ENCODE assay signal across 9 mouse cellular contexts in the genomic region with DNA sequence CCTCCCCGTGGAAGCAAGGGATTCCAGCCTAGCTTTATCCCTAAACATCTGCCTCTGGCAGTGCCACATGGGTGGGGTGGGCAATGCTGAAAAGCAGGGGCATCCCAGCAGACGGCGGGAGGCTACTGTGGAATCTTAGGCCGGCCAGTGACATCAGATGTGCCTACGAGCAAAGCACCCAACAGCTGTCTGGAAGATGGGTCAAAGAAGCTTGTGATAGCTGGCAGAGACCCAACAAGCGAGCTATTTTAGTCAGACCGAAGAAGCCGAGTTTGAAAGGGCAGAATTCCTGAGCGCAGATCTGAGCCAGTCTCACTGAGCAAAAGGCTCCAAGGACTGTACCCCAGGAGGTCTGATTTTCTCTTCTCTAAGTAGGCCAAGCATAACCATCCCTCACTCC.
DNase-seq lines count a peak whose midpoint lies in the region; ATAC-seq lines count a peak whose summit lies in the region.
"Had no signal": no experiment of that assay in that cellular context is flagged by ENCODE, and none has a peak within 500 bp of the region (broad histone marks: within the 10 kb centered on the region; RNA-seq: fewer than 3 reads in every experiment).

No protein-coding gene starts in this region.

- peak; percentile 52 for DNase-seq in midbrain, embryonic 14.5 days
- peak; percentile 78 for DNase-seq in gastrocnemius, postnatal 14 days
- DNase-seq in kidney, postnatal 36 days = peak; percentile 75 to 78
- DNase-seq in testis, postnatal 14 days (ENCODE audit: low spot score) = peak; percentile 40

- H3K4me1 ChIP-seq in midbrain, embryonic 14.5 days (ENCODE audit: control insufficient read depth, insufficient read depth, low read length) = peaks cover 19% of the 10 kb centered on the region
- H3K4me1 ChIP-seq in midbrain, embryonic 16.5 days (ENCODE audit: control insufficient read depth, insufficient read depth, low read length) = peaks cover 15% of the 10 kb centered on the region
- peaks cover 22% of the 10 kb centered on the region for H3K4me1 ChIP-seq in forebrain, embryonic 13.5 days
- H3K4me1 ChIP-seq: stomach, embryonic 15.5 days had no signal

- 67% methylated on average over 9 of the region's 9 CpGs for WGBS in midbrain, embryonic 14.5 days
- WGBS in midbrain, embryonic 16.5 days = 64% methylated on average over 9 of the region's 9 CpGs
- 71% methylated on average over 9 of the region's 9 CpGs for WGBS in forebrain, embryonic 13.5 days

- H3K4me3 ChIP-seq in midbrain, embryonic 14.5 days (replicated peaks; ENCODE audit: low read depth, low read length) = no peak overlapping the region
- no peak overlapping the region for H3K4me3 ChIP-seq in midbrain, embryonic 16.5 days (ENCODE audit: low read depth, low read length)
- no peak overlapping the region for H3K4me3 ChIP-seq in forebrain, embryonic 13.5 days
- H3K4me3 ChIP-seq: stomach, embryonic 15.5 days had no signal

- H3K4me2 ChIP-seq in midbrain, embryonic 14.5 days (ENCODE audit: low read length) = no peak overlapping the region
- H3K4me2 ChIP-seq in midbrain, embryonic 16.5 days (ENCODE audit: low read length) = no peak overlapping the region
- H3K4me2 ChIP-seq in forebrain, embryonic 13.5 days = no peak overlapping the region
- H3K4me2 ChIP-seq: stomach, embryonic 15.5 days had no signal

- peaks cover 18% of the 10 kb centered on the region for H3K27me3 ChIP-seq in midbrain, embryonic 14.5 days (ENCODE audit: control insufficient read depth, insufficient read depth, low read length)
- no peaks in the 10 kb centered on the region for H3K27me3 ChIP-seq in midbrain, embryonic 16.5 days (ENCODE audit: control insufficient read depth, insufficient read depth, low read depth, low read length)
- H3K27me3 ChIP-seq in forebrain, embryonic 13.5 days = peaks cover 14% of the 10 kb centered on the region
- H3K27me3 ChIP-seq: stomach, embryonic 15.5 days had no signal

- intact Hi-C loops in gastrocnemius, postnatal 14 days (cut with DNase I; ENCODE audit: low total_unique reads) = loop anchor here (10.0 kb wide), 1 partner anchor 195 kb away; no protein-coding TSS in a partner anchor

- peaks cover 5% of the 10 kb centered on the region; the same call in 1 of the 2 replicates for H3K9me3 ChIP-seq in midbrain, embryonic 14.5 days (ENCODE audit: control insufficient read depth, low read length)
- H3K9me3 ChIP-seq in midbrain, embryonic 16.5 days (replicated peaks; ENCODE audit: control insufficient read depth, low read length, poor library complexity, severe bottlenecking) = 0 out of 2 replicates have a peak, but pooled peaks cover 2% of the 10 kb centered on the region
- H3K9me3 ChIP-seq in forebrain, embryonic 13.5 days (replicated peaks) = no peaks in the 10 kb centered on the region
- H3K9me3 ChIP-seq: stomach, embryonic 15.5 days had no signal

- no peak overlapping the region for H3K27ac ChIP-seq in midbrain, embryonic 14.5 days (replicated peaks; ENCODE audit: low read depth, low read length)
- no peak overlapping the region for H3K27ac ChIP-seq in midbrain, embryonic 16.5 days (ENCODE audit: low read length)
- H3K27ac ChIP-seq in forebrain, embryonic 13.5 days = no peak overlapping the region
- H3K27ac ChIP-seq: stomach, embryonic 15.5 days had no signal

- ATAC-seq in midbrain, embryonic 14.5 days (ENCODE audit: low FRiP score, low TSS enrichment) = no peak
- no peak for ATAC-seq in midbrain, embryonic 16.5 days
- ATAC-seq in cerebellum, adult (ENCODE audit: insufficient number of reproducible peaks, low FRiP score, low TSS enrichment) = peak; percentile 65; the same call in 1 of the 2 replicates
- no peak for ATAC-seq in erythroblast, adult 5-6 weeks (replicated peaks; ENCODE audit: low FRiP score, poor library complexity, severe bottlenecking)
- ATAC-seq in forebrain, embryonic 13.5 days = no peak

- no peaks in the 10 kb centered on the region for H3K36me3 ChIP-seq in midbrain, embryonic 14.5 days (ENCODE audit: control insufficient read depth, insufficient read depth, low read length)
- no peaks in the 10 kb centered on the region for H3K36me3 ChIP-seq in midbrain, embryonic 16.5 days (ENCODE audit: control insufficient read depth, insufficient read depth, low read length)
- H3K36me3 ChIP-seq in forebrain, embryonic 13.5 days (ENCODE audit: poor library complexity, severe bottlenecking) = no peaks in the 10 kb centered on the region
- H3K36me3 ChIP-seq: stomach, embryonic 15.5 days had no signal

- H3K9ac ChIP-seq in midbrain, embryonic 14.5 days (replicated peaks; ENCODE audit: low read length) = no peak overlapping the region
- no peak overlapping the region for H3K9ac ChIP-seq in midbrain, embryonic 16.5 days (ENCODE audit: low read depth, low read length)
- H3K9ac ChIP-seq in forebrain, embryonic 13.5 days = no peak overlapping the region
- H3K9ac ChIP-seq: stomach, embryonic 15.5 days had no signal
